Mouse (Mus musculus): ENCODE results near the gene Acvrl1. TPM values are rescaled to one million over a fixed set of nuclear protein-coding genes. Genes with fewer than 3 reads are reported as not detected.

Gene Acvrl1
- polyA plus RNA-seq, 1 experiment from 2014 or later: 10.2 TPM

DNA sequence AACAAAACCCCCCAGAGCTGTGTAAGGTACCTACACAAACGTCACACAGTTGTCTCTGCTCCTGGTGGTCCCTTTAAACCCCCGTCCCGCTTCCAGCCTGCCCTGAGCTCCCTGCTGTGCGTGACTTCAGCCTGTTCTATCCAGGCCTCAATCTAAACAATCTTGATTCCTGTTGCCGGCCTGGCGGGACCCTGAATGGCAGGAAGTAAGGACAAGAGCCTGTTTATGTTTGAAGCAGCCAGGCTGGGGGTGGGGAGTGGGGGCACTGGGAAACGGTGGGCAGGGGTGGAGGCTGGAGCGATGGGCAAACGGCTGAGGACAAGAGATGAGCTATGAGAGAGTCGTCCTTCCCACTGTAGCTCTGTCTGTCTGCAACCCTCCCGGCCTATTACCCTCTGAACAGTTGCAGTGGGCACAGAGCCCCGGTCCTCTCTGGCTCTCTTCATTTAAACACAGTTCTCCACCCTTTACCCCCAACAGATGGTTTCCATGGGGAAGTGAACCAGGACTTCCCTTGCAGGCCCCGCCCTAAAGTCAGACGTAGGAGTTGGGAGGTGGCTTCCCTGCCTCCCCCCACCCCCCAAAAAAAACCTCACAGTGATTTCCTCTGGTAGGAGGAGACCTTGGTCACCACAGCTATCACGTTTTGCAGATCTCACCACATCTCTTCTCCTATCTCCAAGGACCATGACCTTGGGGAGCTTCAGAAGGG is 5.8 kb downstream of the Acvrl1 start:
- H3K4me1 ChIP-seq (ENCODE audit: control insufficient read depth, insufficient read depth, low read depth, low read length): peaks cover 9% of the 10 kb centered on the region; the same call in 1 of the 2 replicates
- ATAC-seq: 0 out of 2 replicates have a peak, but pooled peaks have one; percentile 30
- peak overlapping the region; percentile 8; the same call in 1 of the 2 replicates for H3K4me2 ChIP-seq (ENCODE audit: low read length)
- 26% methylated on average over 14 of the region's 15 CpGs for WGBS
- peaks cover 11% of the 10 kb centered on the region for H3K27me3 ChIP-seq (replicated peaks; ENCODE audit: control insufficient read depth, insufficient read depth, low read length)
- no peaks in the 10 kb centered on the region for H3K36me3 ChIP-seq (ENCODE audit: control insufficient read depth, insufficient read depth, low read length)
- H3K27ac ChIP-seq (ENCODE audit: low read depth, low read length): peak overlapping the region; percentile 16; the same call in 1 of the 2 replicates
- no peaks in the 10 kb centered on the region for H3K9me3 ChIP-seq (ENCODE audit: control insufficient read depth, low read length)
- no peak overlapping the region for H3K9ac ChIP-seq (ENCODE audit: low read depth, low read length)
- no peak overlapping the region for H3K4me3 ChIP-seq (ENCODE audit: low read length)

DNA sequence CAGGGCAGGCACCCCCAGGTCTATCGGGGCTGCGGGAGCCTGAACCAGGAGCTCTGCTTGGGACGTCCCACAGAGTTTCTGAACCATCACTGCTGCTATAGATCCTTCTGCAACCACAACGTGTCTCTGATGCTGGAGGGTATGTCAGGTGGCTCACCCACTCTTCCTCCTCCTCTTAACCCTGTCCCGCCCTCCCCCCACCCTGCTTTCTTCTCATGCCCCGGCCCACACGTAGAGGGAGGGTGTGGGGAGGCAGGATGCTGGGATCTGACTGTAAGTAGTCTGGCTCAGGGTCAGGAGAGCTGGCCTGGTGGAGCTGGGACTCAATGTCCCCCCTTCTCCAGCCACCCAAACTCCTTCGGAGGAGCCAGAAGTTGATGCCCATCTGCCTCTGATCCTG is 7.1 kb downstream of the Acvrl1 start:
- Histone ChIP-seq H3K4me2 (ENCODE audit: low read length) (peak overlapping the region; percentile 18), H3K27ac (ENCODE audit: low read depth, low read length) (no peak overlapping the region), H3K9me3 (ENCODE audit: control insufficient read depth, low read length) (no peaks in the 10 kb centered on the region), H3K36me3 (ENCODE audit: control insufficient read depth, insufficient read depth, low read length) (no peaks in the 10 kb centered on the region), H3K27me3 (replicated peaks; ENCODE audit: control insufficient read depth, insufficient read depth, low read length) (peaks cover 3% of the 10 kb centered on the region; the same call in 1 of the 2 replicates), H3K9ac (ENCODE audit: low read depth, low read length) (no peak overlapping the region), H3K4me1 (ENCODE audit: control insufficient read depth, insufficient read depth, low read depth, low read length) (peaks cover 18% of the 10 kb centered on the region), H3K4me3 (ENCODE audit: low read length) (no peak overlapping the region)
- ATAC-seq: no peak
- WGBS: 67% methylated on average over 8 of the region's 8 CpGs

DNA sequence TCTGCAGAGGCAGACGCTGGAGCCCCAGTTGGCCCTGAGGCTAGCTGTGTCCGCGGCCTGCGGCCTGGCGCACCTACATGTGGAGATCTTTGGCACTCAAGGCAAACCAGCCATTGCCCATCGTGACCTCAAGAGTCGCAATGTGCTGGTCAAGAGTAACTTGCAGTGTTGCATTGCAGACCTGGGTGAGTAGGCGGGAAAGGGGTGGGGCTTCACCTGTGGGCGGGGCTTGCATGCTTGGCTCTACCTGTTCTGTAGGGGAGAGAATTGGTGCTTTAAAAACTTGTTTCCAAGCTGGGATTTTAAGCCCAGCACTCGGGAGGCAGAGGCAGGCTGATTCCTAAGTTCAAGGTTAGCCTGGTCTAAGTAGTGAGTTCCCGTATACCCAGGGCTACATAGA is 9.1 kb downstream of the Acvrl1 start:
- H3K4me2 ChIP-seq (ENCODE audit: low read length): no peak overlapping the region
- no peaks in the 10 kb centered on the region; the same call in 1 of the 2 replicates for H3K27me3 ChIP-seq (replicated peaks; ENCODE audit: control insufficient read depth, insufficient read depth, low read length)
- WGBS: 79% methylated on average over 11 of the region's 11 CpGs
- no peak overlapping the region for H3K9ac ChIP-seq (ENCODE audit: low read depth, low read length)
- no peak overlapping the region for H3K4me3 ChIP-seq (ENCODE audit: low read length)
- H3K27ac ChIP-seq (ENCODE audit: low read depth, low read length): no peak overlapping the region
- peaks cover 12% of the 10 kb centered on the region for H3K4me1 ChIP-seq (ENCODE audit: control insufficient read depth, insufficient read depth, low read depth, low read length)
- ATAC-seq: no peak
- H3K9me3 ChIP-seq (ENCODE audit: control insufficient read depth, low read length): no peaks in the 10 kb centered on the region
- H3K36me3 ChIP-seq (ENCODE audit: control insufficient read depth, insufficient read depth, low read length): no peaks in the 10 kb centered on the region

DNA sequence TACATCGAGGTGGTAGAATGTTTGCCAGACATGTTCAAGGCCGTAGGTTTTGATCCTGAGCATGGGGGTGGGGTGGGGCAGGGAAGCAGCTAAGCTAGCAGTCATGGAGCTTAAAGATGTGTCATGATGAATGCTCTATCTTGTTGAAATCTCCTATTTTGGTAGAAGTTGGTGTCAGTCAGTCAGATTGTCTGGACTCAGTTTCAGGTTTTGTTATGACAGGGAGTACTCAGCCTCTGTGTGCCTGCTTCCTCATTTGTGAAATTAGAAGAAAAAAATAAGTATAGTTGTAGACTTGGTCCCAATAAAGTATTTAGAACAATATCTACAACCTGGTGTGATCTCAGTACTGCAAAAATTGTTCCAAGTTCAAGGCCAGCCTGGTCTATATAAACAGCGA is 10.4 kb downstream of the Acvrl1 start:
- WGBS: 94% methylated on average over 3 of the region's 3 CpGs
- no peaks in the 10 kb centered on the region for H3K36me3 ChIP-seq (ENCODE audit: control insufficient read depth, insufficient read depth, low read length)
- H3K9ac ChIP-seq (ENCODE audit: low read depth, low read length): no peak overlapping the region
- no peak overlapping the region for H3K27ac ChIP-seq (ENCODE audit: low read depth, low read length)
- no peak overlapping the region for H3K4me2 ChIP-seq (ENCODE audit: low read length)
- H3K4me1 ChIP-seq (ENCODE audit: control insufficient read depth, insufficient read depth, low read depth, low read length): peaks cover 12% of the 10 kb centered on the region
- no peaks in the 10 kb centered on the region; the same call in 1 of the 2 replicates for H3K27me3 ChIP-seq (replicated peaks; ENCODE audit: control insufficient read depth, insufficient read depth, low read length)
- no peak overlapping the region for H3K4me3 ChIP-seq (ENCODE audit: low read length)
- H3K9me3 ChIP-seq (ENCODE audit: control insufficient read depth, low read length): no peaks in the 10 kb centered on the region
- ATAC-seq: no peak

DNA sequence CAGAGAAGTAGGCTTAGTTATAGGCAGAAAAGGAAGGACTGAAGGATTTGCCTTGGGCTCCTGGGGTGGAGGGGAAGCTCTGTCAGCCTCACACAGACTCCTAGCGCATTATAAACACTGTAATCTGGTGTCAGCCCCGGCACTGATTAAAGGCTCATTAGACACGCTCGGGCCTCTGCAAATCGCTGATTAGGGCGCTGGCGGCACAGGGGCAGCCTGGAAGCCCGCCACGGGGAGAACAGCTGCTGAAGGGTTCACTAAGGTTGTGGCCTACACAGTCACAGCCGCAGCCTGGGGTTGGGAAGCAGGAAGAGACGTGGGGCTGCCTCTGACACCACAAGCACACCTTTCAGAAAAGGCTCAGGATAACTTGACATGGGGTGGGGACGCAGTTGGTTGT is 11.6 kb downstream of the Acvrl1 start:
- H3K9ac ChIP-seq (ENCODE audit: low read depth, low read length): peak overlapping the region; percentile 22
- WGBS: 19% methylated on average over 12 of the region's 12 CpGs
- peak; percentile 24; the same call in 1 of the 2 replicates for ATAC-seq
- H3K27me3 ChIP-seq (replicated peaks; ENCODE audit: control insufficient read depth, insufficient read depth, low read length): no peaks in the 10 kb centered on the region; the same call in 1 of the 2 replicates
- H3K4me3 ChIP-seq (ENCODE audit: low read length): no peak overlapping the region
- H3K36me3 ChIP-seq (ENCODE audit: control insufficient read depth, insufficient read depth, low read length): no peaks in the 10 kb centered on the region
- no peak overlapping the region for H3K4me2 ChIP-seq (ENCODE audit: low read length)
- no peaks in the 10 kb centered on the region for H3K9me3 ChIP-seq (ENCODE audit: control insufficient read depth, low read length)
- H3K27ac ChIP-seq (ENCODE audit: low read depth, low read length): peak overlapping the region; percentile 7; the same call in 1 of the 2 replicates
- peaks cover 9% of the 10 kb centered on the region for H3K4me1 ChIP-seq (ENCODE audit: control insufficient read depth, insufficient read depth, low read depth, low read length)

DNA sequence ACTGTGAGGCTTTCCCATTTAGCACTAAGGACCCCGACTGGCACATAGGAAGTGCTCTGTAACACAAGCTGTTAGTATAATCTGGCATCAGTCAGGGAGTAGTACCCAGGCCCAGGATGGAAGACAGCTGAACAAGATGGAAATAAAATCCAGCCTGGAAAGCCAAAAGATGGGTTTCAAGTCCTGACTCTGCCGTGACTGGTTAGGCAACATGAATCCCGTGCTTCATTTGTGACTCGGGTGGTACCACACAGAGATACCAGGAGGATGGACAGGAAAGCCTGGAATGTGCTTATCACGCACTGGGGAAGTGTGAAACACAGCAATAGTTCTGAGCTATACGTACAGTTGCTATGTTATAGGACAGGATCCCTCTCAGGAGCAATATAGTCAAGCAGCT is 12.3 kb downstream of the Acvrl1 start:
- 66% methylated on average over 6 of the region's 6 CpGs for WGBS
- Histone ChIP-seq H3K36me3 (ENCODE audit: control insufficient read depth, insufficient read depth, low read length) (no peaks in the 10 kb centered on the region), H3K27ac (ENCODE audit: low read depth, low read length) (no peak overlapping the region), H3K4me3 (ENCODE audit: low read length) (no peak overlapping the region), H3K9ac (ENCODE audit: low read depth, low read length) (peak overlapping the region; percentile 2; the same call in 1 of the 2 replicates), H3K9me3 (ENCODE audit: control insufficient read depth, low read length) (no peaks in the 10 kb centered on the region), H3K4me1 (ENCODE audit: control insufficient read depth, insufficient read depth, low read depth, low read length) (peaks cover 12% of the 10 kb centered on the region), H3K27me3 (replicated peaks; ENCODE audit: control insufficient read depth, insufficient read depth, low read length) (no peaks in the 10 kb centered on the region; the same call in 1 of the 2 replicates), H3K4me2 (ENCODE audit: low read length) (no peak overlapping the region)
- ATAC-seq: no peak

DNA sequence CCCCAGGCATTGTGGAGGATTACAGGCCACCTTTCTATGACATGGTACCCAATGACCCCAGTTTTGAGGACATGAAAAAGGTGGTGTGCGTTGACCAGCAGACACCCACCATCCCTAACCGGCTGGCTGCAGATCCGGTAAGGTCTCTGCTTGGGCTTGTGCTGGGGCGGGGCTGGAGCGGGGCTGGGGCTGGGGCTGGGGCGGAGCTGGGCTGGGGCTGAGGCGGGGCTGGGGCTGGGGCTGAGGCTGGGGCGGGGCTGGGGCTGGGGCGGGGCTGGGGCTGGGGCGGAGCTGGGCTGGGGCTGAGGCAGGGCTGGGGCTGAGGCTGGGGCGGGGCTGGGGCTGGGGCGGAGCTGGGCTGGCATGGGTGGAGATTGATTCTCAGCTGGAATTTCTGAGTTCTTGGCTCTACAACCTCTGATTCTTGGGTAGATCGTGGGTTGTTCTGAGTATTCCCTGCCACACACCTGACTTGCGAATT is 12.8 kb downstream of the Acvrl1 start:
- H3K4me3 ChIP-seq (ENCODE audit: low read length): no peak overlapping the region
- peaks cover 16% of the 10 kb centered on the region for H3K4me1 ChIP-seq (ENCODE audit: control insufficient read depth, insufficient read depth, low read depth, low read length)
- H3K27ac ChIP-seq (ENCODE audit: low read depth, low read length): no peak overlapping the region
- no peak overlapping the region for H3K9ac ChIP-seq (ENCODE audit: low read depth, low read length)
- WGBS: 10% methylated on average over 8 of the region's 14 CpGs
- H3K27me3 ChIP-seq (replicated peaks; ENCODE audit: control insufficient read depth, insufficient read depth, low read length): no peaks in the 10 kb centered on the region; the same call in 1 of the 2 replicates
- H3K36me3 ChIP-seq (ENCODE audit: control insufficient read depth, insufficient read depth, low read length): no peaks in the 10 kb centered on the region
- no peaks in the 10 kb centered on the region for H3K9me3 ChIP-seq (ENCODE audit: control insufficient read depth, low read length)
- 0 out of 2 replicates have a peak, but pooled peaks have one; percentile 37 for ATAC-seq
- H3K4me2 ChIP-seq (ENCODE audit: low read length): no peak overlapping the region

DNA sequence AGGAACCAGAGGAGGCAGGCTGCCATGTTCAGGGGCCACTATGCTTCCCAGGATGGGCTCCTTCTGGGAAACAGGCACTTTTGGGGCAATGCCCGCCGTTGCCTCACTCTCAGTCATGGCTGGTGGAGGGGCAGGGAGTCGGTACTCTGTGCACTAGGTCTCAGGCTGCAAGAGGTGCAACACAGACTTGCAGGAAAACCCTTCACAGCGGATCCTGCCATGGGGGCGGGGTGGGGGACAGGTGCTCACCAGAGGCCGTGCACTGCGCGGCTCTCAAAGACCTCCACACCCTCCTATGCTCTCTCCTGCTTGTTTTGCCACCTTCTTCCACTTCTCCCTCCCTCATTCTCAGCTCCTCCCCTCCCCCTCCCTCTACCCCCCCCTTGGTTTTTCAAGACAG is 14.3 kb downstream of the Acvrl1 start:
- H3K4me2 ChIP-seq (ENCODE audit: low read length): no peak overlapping the region
- no peak for ATAC-seq
- H3K9me3 ChIP-seq (ENCODE audit: control insufficient read depth, low read length): no peaks in the 10 kb centered on the region
- no peaks in the 10 kb centered on the region; the same call in 1 of the 2 replicates for H3K27me3 ChIP-seq (replicated peaks; ENCODE audit: control insufficient read depth, insufficient read depth, low read length)
- H3K9ac ChIP-seq (ENCODE audit: low read depth, low read length): no peak overlapping the region
- H3K4me1 ChIP-seq (ENCODE audit: control insufficient read depth, insufficient read depth, low read depth, low read length): peaks cover 16% of the 10 kb centered on the region
- no peak overlapping the region for H3K27ac ChIP-seq (ENCODE audit: low read depth, low read length)
- WGBS: 69% methylated on average over 8 of the region's 8 CpGs
- no peak overlapping the region for H3K4me3 ChIP-seq (ENCODE audit: low read length)
- no peaks in the 10 kb centered on the region for H3K36me3 ChIP-seq (ENCODE audit: control insufficient read depth, insufficient read depth, low read length)

DNA sequence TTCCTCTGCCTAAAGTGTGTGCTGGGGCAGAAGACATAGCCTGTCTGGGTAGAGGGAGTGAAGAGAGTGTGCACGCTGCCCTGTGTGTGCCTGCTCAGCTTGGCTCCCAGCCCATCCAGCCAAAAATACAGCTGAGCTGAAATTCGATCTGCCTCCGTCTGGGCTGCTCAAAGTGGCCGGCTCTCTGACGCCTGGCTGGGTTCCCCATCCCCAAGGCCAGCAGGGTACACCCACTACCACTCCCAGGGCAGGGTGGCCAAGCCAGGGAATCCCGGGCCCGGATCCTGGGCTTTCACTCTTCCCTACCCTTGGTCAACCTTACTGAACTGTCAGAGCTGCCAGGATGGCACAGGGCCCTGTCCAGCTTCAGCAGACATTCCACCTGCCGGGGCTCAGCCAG is 15.2 kb downstream of the Acvrl1 start:
- no peaks in the 10 kb centered on the region for H3K36me3 ChIP-seq (ENCODE audit: control insufficient read depth, insufficient read depth, low read length)
- H3K9me3 ChIP-seq (ENCODE audit: control insufficient read depth, low read length): no peaks in the 10 kb centered on the region
- peaks cover 16% of the 10 kb centered on the region for H3K4me1 ChIP-seq (ENCODE audit: control insufficient read depth, insufficient read depth, low read depth, low read length)
- H3K4me2 ChIP-seq (ENCODE audit: low read length): no peak overlapping the region
- H3K9ac ChIP-seq (ENCODE audit: low read depth, low read length): no peak overlapping the region
- no peak overlapping the region for H3K4me3 ChIP-seq (ENCODE audit: low read length)
- no peak for ATAC-seq
- 20% methylated on average over 8 of the region's 8 CpGs for WGBS
- no peaks in the 10 kb centered on the region; the same call in 1 of the 2 replicates for H3K27me3 ChIP-seq (replicated peaks; ENCODE audit: control insufficient read depth, insufficient read depth, low read length)
- no peak overlapping the region for H3K27ac ChIP-seq (ENCODE audit: low read depth, low read length)

Measured in hindbrain, embryonic 16.5 days (tissue).